Mouse (Mus musculus) left cerebral cortex, adult 2 months (tissue): ENCODE results near the gene Srsf10. TPM values are rescaled to one million over a fixed set of nuclear protein-coding genes. Genes with fewer than 3 reads are reported as not detected.

Experiments used
- DNase-seq, 2 experiments: peaks; one replicate each; pipeline ENCODE4 v3.0.0; 2021 to 2022; ENCODE audit warnings: low spot score in 2 of 2, mixed read lengths in 1 of 2; ENCODE audit errors: extremely low spot score in 1 of 2
- H3K27ac ChIP-seq: fragments of 200-600 bp; 2 replicates; pipeline ENCODE4 v1.8.1; 2022
- H3K4me3 ChIP-seq: fragments of 200-600 bp; 2 replicates; pipeline ENCODE4 v1.8.1; 2022
- CTCF ChIP-seq: fragments of 200-600 bp; IDR thresholded peaks from 2 replicates; pipeline ENCODE4 v1.8.1; 2022; ENCODE audit warnings: antibody characterized with exemption, mild to moderate bottlenecking, moderate library complexity
- intact Hi-C: fragments of 180-260 bp; cut with DNase I; formaldehyde crosslinking; loops from one replicate; pipeline ENCODE4 v1.15.1; 2025
- total RNA-seq, 2 experiments: library from RNA; stranded (reverse); gene quantifications; 2 replicates each; pipeline ENCODE4 v1.2.3; 2021

Gene Srsf10
- total RNA-seq, 2 experiments from 2014 or later, result 70.8 to 82.2 TPM

DNA sequence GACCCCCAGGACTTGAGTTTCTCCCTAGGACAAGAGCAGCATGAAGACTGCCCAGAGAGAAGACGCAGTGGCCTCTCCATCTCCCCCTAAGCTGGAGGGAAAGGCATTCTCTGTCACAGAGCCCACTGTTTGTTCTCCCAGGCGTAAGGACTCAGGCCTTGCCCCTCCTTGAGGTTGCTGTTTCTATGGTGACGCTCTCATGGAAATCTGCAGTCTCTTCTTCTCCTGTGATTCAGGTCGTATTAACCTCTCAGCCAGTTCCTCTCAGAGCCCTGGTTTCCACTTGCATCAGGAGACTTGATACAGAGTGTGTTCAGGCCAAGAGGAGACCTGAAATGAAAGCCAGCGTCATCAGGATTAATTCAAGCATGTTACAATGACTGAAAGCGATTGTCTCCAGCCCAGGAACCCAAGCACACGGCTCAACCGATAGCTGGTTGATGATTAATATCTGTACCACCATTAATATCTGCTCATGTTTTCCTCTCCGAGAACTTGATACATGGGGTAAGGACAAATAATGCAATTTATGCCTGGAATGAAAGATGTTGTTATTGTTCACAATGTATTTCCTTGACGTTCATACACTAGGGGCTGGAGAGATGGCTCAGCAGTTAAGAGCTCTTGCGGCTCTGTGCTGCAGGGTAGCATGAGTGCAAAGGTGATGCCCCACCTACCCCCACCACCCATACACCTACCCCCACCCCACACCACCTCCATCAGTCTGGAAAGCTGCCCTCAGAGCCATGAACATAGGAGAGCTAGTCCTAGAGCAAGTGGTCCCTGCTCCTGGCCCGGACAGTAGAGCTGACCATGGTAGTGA, 22.0 kb upstream of the Srsf10 start:
- intact Hi-C loops, result loop anchor here (2.0 kb wide), 1 partner anchor 21 kb away; the partner anchor contains the start of gene Srsf10
- no peak for TF ChIP-seq CTCF
- Histone ChIP-seq H3K27ac (no peak overlapping the region; the same call in 1 of the 2 replicates), H3K4me3 (no peak overlapping the region)
- no peak for DNase-seq

DNA sequence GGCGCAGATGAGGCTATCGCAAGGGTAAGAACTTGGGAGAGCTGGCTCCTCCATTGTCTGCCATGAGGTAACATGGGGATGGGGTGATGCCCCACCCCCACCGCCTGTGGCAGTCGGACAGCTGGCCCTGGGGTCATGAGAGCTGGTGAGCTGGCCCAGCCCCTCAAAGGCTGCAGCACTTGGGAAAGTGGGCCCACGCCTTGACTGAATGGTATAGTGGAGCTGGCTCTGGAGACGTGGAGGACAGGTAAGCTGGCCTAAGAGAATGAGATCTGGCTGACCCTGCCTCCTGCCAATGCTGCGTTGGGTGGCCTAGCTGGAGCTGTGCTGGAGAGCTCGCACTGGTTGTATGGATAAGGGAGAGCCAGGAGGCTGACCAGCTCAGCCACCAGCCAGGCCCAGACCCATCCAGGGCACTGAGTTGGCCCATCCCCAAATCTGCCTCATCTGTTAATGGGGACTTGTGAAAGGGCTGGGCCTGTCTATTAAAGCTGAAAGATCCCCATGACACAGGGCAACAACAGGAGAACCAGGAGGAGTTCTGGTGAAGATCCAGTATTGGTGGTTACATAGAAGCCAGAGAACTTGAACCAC, 21.3 kb upstream of the Srsf10 start:
- intact Hi-C loops, result no loop called here
- DNase-seq, result no peak
- H3K4me3 ChIP-seq, result no peak overlapping the region
- H3K27ac ChIP-seq, result no peak overlapping the region
- no peak for TF ChIP-seq CTCF

DNA sequence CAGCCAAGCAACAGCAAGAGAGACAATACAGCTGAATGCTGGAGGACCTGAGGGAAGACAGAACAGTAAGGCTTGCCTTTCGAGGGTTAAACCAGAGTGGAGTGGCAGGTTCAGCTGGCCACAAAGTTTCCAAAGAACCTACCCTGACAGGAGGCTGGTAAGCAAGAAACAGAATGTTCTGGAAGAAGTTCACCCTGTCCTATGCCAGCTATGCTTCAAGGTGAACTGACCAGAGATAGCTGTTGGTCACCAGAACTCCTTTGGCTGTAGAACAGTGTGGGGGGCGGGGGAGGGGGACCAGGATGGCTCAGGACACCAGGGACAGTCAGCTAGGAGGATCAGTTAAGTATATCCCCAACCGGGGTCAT, 16.6 kb upstream of the Srsf10 start:
- TF ChIP-seq CTCF, result no peak
- DNase-seq, result no peak
- Histone ChIP-seq H3K27ac (no peak overlapping the region), H3K4me3 (no peak overlapping the region)
- intact Hi-C loops, result no loop called here

DNA sequence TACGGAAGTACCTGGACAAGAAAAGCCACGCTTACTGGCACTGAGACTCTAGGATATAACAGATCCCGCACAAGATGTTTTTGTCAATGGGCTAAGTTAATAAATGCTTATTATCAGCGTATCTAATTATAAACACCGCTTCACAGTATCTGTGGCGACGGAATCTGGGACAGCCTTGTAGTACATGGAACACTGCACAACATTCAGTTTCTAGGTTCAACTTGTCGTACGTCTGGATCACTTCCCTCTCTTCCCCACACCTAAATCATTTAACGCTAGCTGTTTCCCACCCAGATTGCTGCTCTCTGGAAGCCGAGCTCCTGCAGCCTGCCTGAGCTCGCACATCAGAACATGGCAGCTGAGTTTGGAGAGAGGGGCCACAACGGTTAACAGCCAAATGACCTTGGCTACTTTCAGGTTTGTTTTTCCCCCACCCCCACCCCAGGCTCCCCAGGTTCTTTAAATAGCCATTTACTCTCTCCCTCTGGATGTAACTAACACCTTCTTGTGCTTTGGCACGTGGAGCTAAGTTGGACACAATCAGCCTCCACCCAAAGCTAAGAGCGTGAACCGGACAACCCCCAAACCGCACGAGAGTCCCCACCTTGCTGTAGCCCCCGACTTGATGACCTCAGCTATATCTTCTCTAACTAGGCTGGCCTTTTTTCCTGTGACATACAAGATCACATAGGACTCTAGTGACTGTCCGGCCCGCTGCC, 16.1 kb upstream of the Srsf10 start:
- no peak for DNase-seq
- Histone ChIP-seq H3K4me3 (no peak overlapping the region), H3K27ac (no peak overlapping the region)
- intact Hi-C loops, result no loop called here
- no peak for TF ChIP-seq CTCF

DNA sequence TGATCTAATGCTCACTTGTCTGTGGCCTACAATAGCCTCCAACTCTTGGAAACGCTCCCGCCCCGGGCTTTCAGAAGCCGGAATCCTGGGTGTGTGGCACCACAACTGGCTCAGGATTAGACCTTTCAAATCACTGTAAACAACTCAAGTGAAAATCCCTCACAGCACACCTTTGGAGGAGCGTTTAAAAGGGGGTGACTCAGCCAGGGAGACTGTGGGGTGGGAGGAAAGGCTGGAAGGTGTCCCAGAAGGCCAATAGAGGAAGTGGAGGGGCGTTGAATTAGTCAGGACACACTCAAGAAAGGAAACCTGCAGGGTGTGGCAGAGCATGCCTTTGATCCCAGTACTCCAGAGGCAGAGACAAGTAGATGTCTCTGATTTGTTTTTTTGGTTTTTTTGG, 11.1 kb upstream of the Srsf10 start:
- intact Hi-C loops, result no loop called here
- no peak for TF ChIP-seq CTCF
- Histone ChIP-seq H3K27ac (no peak overlapping the region), H3K4me3 (no peak overlapping the region)
- no peak for DNase-seq

DNA sequence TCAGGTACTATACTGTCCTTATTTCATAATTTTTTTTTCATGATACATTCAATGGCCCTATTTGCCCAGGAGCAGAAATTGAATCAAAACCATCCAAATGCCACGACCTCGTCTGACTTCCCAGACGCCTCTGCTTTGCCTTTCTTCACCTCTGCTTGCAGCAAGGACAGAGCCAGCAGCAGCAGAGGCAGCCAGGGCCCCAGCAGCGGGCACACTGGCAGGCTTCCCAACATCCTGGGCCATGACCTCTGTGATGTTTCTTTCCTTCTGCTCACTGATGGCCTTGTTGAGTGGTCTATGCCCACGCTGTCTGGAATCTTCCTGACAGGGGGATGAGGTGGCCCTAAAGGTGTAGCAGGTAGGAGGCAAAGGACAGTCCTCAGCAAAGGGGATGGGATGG, 8.0 kb upstream of the Srsf10 start:
- H3K4me3 ChIP-seq, result no peak overlapping the region
- intact Hi-C loops, result no loop called here
- H3K27ac ChIP-seq, result no peak overlapping the region
- no peak for TF ChIP-seq CTCF
- no peak for DNase-seq

DNA sequence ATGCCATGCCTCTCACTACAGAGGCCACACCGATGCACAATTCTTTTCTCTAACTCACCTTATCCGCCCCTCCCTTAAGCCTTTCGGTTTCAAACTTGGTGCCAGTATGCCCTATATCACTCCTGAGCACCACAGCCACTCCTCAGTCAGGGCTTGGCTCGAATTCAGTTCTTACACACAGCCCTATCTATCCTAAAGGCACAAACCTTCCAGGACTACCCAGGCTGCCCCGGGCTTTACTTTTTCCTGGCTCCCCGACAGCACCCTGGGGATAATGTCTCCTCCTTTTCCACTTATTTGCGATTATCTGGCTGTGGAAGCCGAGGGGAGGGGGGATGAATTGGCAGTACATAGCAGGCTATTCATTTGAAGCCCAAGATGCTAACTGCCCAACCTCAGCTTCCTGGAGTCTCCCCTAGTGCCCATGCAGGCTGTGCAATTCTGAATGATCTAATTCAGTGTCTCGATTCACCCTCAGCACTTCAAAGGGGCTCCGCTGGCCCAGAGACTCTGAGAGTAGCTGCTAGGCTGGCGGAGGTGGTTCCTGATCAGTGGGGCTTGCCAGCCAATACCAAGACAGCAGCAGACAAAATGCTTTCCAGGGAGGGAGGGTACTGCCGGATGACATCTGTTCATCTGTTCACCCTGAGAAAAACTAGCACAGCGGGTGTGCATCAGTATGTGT, 5.0 kb upstream of the Srsf10 start:
- Histone ChIP-seq H3K4me3 (no peak overlapping the region), H3K27ac (peak overlapping the region; percentile 28; the same call in 1 of the 2 replicates)
- peak in 1 of 2 experiments; percentile 39 for DNase-seq
- no peak for TF ChIP-seq CTCF
- intact Hi-C loops, result no loop called here

DNA sequence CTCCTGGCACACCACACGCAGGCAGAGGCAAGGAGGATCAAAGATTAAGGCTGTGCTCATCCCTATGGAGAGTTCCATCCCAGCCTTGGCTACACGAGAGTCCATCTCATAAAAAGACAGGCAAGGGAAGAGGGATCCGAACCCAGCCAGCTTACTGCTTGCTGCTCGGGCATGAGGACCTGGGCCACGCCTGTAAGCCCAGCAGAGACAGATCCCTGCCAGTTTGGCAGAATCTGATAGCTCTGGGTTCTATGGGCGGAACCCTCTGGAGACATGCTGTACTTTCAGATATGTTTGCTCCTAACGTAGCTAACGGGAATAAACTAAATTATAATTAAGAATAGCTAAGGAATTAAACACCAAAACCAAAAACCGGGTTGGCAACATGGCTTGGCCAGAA, 3.6 kb upstream of the Srsf10 start:
- intact Hi-C loops, result no loop called here
- TF ChIP-seq CTCF, result no peak
- H3K27ac ChIP-seq, result no peak overlapping the region
- no peak overlapping the region for H3K4me3 ChIP-seq
- DNase-seq, result no peak

DNA sequence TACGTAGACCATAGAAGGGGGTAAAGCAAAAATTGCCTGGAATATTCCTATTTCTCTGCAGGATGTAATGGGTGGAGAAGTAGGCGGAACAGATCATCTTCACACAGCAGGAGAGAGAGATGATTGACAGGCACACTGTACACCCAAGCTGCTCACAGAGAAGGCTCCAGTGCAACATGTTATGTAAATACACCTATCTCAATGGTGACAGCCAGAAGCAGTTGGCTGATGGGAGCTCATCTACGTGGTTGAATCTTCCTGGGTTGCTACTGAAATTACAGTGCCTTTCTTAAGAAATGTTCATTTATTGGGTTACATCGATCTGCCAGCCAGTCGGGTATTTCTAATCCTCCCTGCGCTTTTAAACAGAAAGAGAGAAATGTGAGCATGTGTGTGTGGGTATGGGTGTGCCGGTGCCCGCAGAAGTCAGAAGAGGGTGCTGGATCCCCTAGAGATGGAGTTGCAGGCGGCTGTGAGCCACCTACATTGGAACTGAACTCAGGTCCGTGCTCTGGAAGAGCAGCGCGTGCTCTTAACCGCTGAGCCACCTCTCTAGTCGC, 1.5 kb upstream of the Srsf10 start:
- intact Hi-C loops, result loop anchor here (2.0 kb wide), 1 partner anchor 21 kb away; no protein-coding TSS in a partner anchor
- DNase-seq, result no peak
- H3K4me3 ChIP-seq, result no peak overlapping the region
- no peak; the same call in 1 of the 2 replicates for TF ChIP-seq CTCF
- H3K27ac ChIP-seq, result peak overlapping the region; percentile 78

DNA sequence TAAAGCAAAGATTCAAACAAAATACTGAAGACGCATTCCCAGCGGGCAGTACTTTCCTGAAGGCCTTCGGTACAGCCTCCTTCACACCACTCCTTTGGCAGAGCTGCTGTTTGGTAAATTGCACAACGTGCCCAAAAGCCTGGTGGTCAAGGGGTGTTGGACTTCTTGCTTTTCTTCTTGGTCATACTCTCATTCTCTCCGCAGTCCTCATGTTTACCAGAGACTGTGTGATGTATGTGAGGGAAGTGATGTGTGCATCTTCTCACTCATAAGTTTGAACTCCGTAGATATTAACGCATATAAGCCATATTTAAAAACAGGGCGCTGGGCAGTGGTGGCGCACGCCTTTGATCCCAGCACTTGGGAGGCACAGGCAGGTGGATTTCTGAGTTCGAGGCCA, 917 bp upstream of the Srsf10 start:
- H3K4me3 ChIP-seq, result no peak overlapping the region
- intact Hi-C loops, result loop anchor here (2.0 to 5.0 kb wide), 2 partner anchors 22 to 32 kb away; no protein-coding TSS in a partner anchor
- peak overlapping the region; percentile 78 for H3K27ac ChIP-seq
- DNase-seq, result no peak
- no peak for TF ChIP-seq CTCF

DNA sequence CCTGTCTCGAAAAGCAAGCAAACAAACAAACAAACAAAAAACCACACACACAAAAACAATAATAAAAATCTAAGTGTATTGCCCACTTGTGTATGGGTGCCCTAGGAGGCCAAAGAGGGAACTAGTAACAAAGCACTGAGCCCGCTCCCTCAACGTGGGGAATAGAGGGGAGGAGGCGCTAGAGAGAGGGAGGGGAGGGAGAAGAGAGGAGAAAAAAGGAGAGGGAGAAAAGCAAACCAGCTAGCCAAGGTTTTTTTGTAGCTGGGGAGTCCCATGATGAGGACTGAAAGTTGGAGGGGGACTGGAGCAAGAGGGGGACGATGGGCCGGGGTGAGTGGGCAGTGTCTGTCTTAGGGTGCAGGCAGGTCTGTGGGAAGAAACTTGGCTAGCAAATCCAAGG, 467 bp upstream of the Srsf10 start:
- DNase-seq, result no peak
- H3K27ac ChIP-seq, result peak overlapping the region; percentile 78
- peak overlapping the region; percentile 90 for H3K4me3 ChIP-seq
- intact Hi-C loops, result loop anchor here (2.0 to 5.0 kb wide), 2 partner anchors 22 to 33 kb away; no protein-coding TSS in a partner anchor
- no peak for TF ChIP-seq CTCF
